Mouse (Mus musculus) spleen, adult 18-20 months (tissue): ENCODE measurements at regions not wholly inside any gene's neighbourhood (a gene's known extent, or its start where the extent isn't known, plus 50 kb on each side); places are given as distances from the start of the nearest gene placed in this dataset.
"Not testable (repeated sequence)": the region's sequence is repeated elsewhere in the genome, so short reads cannot be mapped to it uniquely, and the experiment has no call there.

ENCODE experiments used
- DNase-seq, 2 experiments: peaks; one replicate each; pipeline ENCODE4 v3.0.0; 2022; ENCODE audit warnings: mixed read lengths in 2 of 2

GRCm38 (mm10) chr8:8907478-8908165, 217.3 kb upstream of the Arglu1 start:
- no peak for DNase-seq

GRCm38 (mm10) chr8:8892996-8893395, 202.7 kb upstream of the Arglu1 start:
- DNase-seq: no peak

- no peak for DNase-seq
Observed at GRCm38 (mm10) chr8:8877286-8877685, 187.0 kb upstream of the Arglu1 start.

DNA sequence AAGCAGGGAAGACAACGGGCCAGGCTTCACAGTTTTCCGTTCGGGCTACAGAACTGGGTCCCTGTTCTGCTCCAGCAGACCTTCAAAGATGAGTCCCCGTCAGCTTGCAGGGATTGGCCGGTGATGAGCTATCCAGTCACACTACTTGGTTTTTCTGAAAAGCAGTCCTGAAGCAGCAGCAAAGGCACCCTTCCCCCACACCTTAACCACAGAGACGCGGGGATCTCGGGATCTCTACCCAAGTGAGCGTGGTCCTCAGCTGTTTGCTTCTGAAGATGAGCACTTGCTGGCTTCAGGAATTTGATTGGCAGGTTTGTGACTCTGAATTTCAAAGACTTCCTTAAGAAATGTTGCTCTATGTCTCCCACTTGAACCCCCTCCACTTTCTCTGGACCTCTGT, 186.6 kb upstream of the Arglu1 start:
- no peak for DNase-seq

- no peak for DNase-seq
Observed at GRCm38 (mm10) chr8:8876469-8876868, 186.1 kb upstream of the Arglu1 start.

DNA sequence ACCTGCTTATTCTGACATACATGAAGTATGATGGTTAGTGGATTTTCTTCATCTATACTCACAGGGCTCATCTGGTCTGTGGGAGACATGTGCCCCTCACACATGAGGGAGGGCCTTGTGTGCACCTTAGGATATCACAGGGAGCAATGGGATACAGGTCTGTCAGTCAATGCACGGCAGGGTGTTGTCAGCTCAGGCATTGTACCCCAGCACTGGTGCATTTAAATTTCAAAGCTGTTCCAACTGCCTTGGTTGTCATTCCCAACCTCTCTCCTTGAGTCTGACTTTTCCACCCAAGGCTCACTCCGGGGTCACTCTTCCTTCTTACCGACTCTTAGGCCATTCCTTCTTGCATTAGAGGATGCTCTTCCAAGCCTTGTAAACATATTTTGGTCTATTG, 181.6 kb upstream of the Arglu1 start:
- DNase-seq: no peak

DNA sequence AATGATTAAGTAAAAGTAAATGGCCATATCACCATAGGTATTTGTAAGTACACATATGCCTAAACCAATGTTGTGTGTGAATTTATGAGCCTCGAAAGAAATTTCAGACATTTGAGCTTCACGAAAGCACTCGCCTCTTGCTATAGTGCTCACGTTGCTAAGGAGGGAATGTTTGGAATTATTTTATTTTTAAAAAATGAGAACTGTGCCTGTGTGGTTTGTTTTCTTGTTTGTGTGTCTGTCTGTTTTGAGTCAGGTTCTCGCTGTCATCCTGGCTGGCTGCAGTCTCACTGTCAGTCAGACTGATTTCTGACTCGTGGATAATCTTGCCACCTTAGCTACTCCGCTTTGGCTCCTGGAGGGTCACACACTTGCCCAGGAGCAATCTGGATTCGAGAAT, 180.7 kb upstream of the Arglu1 start:
- DNase-seq: no peak

- DNase-seq: no peak
Observed at GRCm38 (mm10) chr8:8870487-8870886, 180.2 kb upstream of the Arglu1 start.

GRCm38 (mm10) chr8:8869338-8869737, 179.0 kb upstream of the Arglu1 start:
- no peak for DNase-seq

DNA sequence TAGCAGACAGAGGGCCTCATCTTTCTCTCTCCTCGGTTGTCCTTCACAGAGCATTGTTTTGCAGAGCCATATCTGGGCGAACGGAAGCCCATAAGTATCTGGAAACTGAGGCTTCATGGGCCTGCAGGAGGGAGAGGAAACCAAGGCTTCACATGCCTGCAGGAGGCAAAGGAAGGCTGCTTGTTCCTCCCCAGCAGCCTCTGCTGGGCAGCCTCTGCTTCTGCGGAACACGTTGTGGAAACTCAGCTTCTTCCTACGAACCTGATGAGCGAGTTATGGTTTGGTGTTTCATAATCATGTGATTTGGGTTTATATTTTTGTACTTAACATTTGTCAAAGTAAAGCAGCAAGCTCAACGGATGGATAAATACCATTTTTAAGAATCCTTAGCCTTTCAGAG, 177.6 kb upstream of the Arglu1 start:
- no peak for DNase-seq

GRCm38 (mm10) chr8:8867126-8867777, 176.9 kb upstream of the Arglu1 start:
- no peak for DNase-seq

DNA sequence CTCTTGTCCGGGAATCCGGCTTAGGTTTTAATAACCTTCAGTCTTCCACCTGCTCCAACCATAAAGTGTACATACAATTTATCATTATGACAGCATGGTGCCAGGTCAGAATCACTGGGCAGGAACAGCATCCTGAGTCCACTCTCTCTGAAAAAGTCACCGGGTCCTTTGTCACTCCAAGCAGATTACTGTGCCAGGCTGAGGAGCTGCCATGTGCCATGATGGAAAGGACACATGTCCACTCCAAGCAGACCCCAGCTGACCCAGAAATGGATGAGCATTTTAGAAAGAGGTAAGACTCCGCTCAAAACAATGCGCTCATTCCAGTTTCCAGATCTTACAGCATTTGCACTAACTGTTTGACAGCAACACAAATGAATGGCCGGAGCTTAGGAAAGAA, 172.4 kb upstream of the Arglu1 start:
- DNase-seq: no peak

- no peak for DNase-seq
Observed at GRCm38 (mm10) chr8:8861331-8861940, 171.1 kb upstream of the Arglu1 start.

GRCm38 (mm10) chr8:8858636-8859035, 168.3 kb upstream of the Arglu1 start:
- DNase-seq: no peak

DNA sequence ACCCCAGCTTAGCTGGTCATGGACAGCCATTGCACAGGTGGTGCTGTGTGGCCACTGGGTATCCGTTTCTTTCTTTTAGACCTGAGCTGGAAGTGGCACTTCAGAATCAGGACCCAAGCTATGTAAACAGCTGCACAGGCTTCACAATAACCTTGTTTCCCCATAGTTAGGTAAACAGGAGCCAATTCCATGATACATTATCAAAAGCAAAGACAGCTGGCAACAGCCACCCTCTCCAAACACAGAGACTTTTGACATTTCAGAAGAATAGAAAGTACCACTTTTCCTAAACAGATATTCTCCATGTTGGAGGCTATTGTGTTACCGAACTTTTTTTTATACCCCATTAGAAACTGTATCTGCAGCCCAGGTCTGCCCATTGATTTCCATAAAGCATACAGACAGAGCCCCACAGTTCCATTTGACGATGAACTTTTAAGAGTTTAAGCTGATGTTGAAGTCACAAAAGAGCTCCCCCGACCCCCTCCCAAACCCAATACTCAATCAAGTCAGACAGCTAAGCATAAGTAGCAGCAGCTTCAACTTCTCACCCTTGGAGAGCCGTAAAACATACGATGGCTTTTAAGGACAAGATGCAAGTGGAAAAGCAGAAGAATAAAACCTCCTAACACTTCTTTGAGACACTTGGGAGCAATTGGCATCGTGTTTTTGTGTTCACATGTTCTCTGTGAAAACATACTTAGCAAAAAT, 162.5 kb upstream of the Arglu1 start:
- no peak for DNase-seq

- no peak for DNase-seq
Observed at GRCm38 (mm10) chr8:8851271-8851670, 160.9 kb upstream of the Arglu1 start.

DNA sequence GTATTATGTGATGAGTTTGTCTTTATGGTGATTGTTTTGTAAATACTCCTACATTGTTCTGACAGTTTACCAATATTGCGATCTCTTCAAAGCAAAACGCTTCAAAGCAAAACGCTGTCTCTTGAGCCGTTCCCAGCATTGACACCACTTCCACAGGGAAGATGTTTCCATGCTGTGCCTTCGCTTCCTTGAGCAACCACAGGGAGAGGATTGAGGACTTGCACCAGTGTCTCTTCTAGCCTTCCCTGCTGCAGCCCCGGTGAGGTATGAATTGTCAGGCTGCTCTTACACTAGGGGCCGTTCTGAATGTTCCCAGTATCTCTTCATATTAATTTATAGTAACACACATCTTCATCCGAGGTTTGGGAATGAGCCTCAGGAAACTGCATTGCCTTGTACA, 160.4 kb upstream of the Arglu1 start:
- no peak for DNase-seq

GRCm38 (mm10) chr8:8847579-8847978, 157.3 kb upstream of the Arglu1 start:
- no peak for DNase-seq

- no peak for DNase-seq
Observed at GRCm38 (mm10) chr8:8842326-8842725, 152.0 kb upstream of the Arglu1 start.

DNA sequence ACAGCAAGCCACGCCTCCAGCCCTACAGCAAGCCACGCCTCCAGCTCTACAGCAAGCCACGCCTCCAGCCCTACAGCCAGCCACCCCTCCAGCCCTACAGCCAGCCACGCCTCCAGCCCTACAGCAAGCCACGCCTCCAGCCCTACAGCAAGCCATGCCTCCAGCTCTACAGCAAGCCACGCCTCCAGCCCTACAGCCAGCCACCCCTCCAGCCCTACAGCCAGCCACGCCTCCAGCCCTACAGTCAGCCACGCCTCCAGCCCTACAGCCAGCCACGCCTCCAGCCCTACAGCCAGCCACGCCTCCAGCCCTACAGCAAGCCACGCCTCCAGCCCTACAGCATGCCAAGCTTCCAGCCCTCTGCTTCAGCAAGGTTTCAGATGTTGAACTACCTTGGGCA, 145.8 kb upstream of the Arglu1 start:
- DNase-seq: not testable (repeated sequence)

GRCm38 (mm10) chr8:8831306-8831705, 141.0 kb upstream of the Arglu1 start:
- no peak for DNase-seq

GRCm38 (mm10) chr8:8829230-8829629, 138.9 kb upstream of the Arglu1 start:
- no peak for DNase-seq

DNA sequence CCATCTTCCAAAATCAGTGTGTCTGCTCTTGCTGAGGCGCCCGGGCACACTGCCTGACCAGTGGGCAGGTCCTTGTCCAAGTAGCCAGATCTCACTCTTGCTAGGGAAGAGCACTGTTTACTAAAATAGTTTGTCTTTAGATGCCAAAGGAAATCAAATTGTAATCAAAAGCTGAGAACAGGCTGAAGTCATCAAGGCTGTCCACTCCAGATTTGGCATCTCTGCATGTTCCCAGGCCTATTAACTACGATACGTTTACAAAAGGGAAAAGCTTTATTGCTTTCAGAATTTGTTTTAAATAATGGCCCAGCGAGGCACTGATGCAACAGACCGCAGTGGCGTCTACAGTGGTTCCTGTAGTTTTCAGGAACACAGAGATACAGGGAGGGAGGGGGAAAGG, 137.2 kb upstream of the Arglu1 start:
- DNase-seq: no peak

DNA sequence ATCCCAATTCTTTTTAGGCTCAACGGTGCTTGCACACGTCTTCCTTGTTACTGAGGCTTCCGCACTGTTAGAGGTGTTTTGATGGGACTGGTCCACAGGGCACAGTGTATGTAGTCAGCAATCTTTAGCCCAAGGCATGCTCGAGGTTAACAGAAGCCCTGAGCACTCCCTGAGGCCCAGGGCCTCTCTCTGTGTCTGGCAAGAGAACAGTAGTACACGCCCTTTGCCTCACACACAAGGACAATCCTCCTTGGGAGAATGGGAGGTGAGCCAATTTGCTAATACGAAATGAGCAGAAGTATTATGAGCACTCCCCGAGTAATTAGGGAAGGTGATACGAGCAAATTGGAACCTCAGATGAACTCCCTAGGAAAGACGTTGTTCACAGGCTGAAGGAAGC, 136.5 kb upstream of the Arglu1 start:
- no peak for DNase-seq
